In genomic region chr13:81051448-81051847, GRCm38 (mm10) we compare ENCODE assay signal across 8 mouse cellular contexts.
"Had no signal": no experiment of that assay in that cellular context is flagged by ENCODE, and none has a peak within 500 bp of the region (broad histone marks: within the 10 kb centered on the region; RNA-seq: fewer than 3 reads in every experiment).

No protein-coding gene starts in this region.

- ATAC-seq: intestine, embryonic 16.5 days; liver, embryonic 12.5 days had no signal

- DNase-seq: gastrocnemius, postnatal 36 days; heart, adult 11 months; heart, adult 2 months; heart, postnatal 4 days; kidney, adult 11 months; layer of hippocampus, postnatal 36 days had no signal
